Mouse (Mus musculus): Measurements from ENCODE around the gene Map1s.

Map1s gene

GRCm38 (mm10) chr8:70941478-70941877 is 35.7 kb downstream of the Map1s start:
- DNase-seq (ENCODE audit: low spot score): no peak

- DNase-seq (ENCODE audit: low spot score): no peak
Measured at GRCm38 (mm10) chr8:70943187-70943586, 37.5 kb downstream of the Map1s start.

GRCm38 (mm10) chr8:70949847-70950246 is 44.1 kb downstream of the Map1s start:
- no peak for DNase-seq (ENCODE audit: low spot score)

- no peak for DNase-seq (ENCODE audit: low spot score)
Measured at GRCm38 (mm10) chr8:70960703-70961472, 55.2 kb downstream of the Map1s start.

GRCm38 (mm10) chr8:70964159-70964558 is 58.4 kb downstream of the Map1s start:
- DNase-seq (ENCODE audit: low spot score): peak; percentile 23

GRCm38 (mm10) chr8:70964861-70965260 is 59.1 kb downstream of the Map1s start:
- no peak for DNase-seq (ENCODE audit: low spot score)

Data from retina, embryonic 14.5 days (tissue).